Mouse (Mus musculus) CD4-positive helper T cell, adult 2 months (primary cell): ENCODE results near the gene Nme7.

Source experiments
- DNase-seq: peaks from one replicate; pipeline ENCODE4 v3.0.0-alpha.2; 2012; ENCODE audit warnings: low read depth, missing footprints, low spot score

Gene Nme7

GRCm38 (mm10) chr1:164319542-164320140, 15.7 kb downstream of the Nme7 start:
- DNase-seq, result no peak

DNA sequence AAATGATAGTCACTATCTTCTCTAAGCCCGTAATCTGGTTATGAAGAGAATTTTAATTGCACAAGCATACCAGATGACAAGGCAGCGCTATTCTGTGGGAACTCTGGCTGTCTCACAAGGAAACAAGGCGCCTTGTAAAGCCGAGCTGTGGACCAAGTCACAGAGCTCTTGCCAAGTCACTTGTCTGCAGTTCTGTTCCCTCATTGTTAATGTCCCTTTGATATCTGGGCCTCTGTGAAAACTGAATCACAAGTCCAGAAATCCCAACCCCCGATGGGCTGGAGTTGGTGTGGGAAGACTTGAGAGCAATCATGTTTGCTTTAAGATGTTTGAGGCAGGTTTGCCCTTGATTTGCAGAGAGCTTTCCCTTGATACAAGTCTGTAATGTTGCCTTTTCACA, 16.8 kb downstream of the Nme7 start:
- DNase-seq, result no peak

GRCm38 (mm10) chr1:164321408-164321807, 17.5 kb downstream of the Nme7 start:
- no peak for DNase-seq

DNA sequence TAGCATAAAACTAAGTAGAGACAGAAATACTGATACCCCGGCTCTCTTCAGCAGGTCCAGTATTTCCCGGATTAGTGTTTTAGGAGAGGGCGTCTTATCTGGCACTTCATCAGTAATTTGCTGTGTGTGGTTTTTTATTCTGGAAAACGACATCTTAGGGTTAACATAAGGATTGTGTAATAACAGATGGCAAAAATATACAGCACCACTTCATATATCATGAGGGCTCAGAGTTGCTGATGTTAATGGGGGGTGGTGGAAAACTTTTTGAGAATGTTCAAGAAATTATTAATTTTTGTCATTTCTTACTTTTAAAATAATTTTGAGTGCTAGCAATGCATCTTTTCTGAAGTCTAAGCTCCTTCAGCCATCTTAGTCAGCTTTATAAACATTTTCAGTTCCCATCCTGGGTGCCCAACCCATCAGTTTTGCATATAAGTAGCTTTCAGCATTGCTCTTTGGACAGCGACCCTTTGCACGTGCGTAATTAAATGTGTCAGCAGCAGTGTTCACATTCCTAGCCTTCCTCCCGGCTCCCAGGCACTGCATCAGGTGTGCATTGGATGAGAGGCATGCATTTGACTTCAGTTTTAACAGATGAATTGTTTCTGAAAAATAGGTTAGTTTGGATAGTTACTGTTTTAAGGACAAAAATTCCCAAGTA, 19.2 kb downstream of the Nme7 start:
- no peak for DNase-seq

- DNase-seq, result no peak
Measured at GRCm38 (mm10) chr1:164324221-164324620, 20.3 kb downstream of the Nme7 start.

- no peak for DNase-seq
Measured at GRCm38 (mm10) chr1:164324878-164325277, 21.0 kb downstream of the Nme7 start.

DNA sequence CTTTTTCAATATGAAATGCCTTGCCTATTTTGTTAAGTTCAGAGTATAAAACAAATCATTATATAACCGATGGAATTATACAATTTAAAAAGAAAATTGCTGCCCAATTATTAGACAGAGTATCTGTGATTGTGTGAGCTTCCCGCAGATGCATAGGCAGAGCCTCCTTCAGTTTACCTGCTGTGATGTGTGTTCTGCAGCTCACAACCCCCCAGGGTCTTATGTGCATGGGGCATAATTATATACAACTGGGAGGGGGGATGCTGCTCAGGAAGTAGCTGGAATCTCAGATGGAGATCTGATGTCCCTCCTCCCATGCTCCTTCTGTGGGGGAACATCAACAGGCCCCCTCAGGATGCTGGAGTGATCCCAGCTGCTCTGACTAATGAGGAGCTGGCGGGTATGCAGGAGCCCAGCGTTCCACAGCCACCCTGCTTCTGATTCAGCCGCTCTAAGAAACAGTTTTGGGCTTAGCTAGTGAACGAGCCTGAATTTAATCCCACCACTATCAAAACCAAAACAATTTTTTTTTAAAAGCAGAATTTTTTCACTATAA, 22.8 kb downstream of the Nme7 start:
- DNase-seq, result no peak

GRCm38 (mm10) chr1:164327764-164328163, 23.8 kb downstream of the Nme7 start:
- no peak for DNase-seq

GRCm38 (mm10) chr1:164332559-164332958, 28.6 kb downstream of the Nme7 start:
- no peak for DNase-seq

DNA sequence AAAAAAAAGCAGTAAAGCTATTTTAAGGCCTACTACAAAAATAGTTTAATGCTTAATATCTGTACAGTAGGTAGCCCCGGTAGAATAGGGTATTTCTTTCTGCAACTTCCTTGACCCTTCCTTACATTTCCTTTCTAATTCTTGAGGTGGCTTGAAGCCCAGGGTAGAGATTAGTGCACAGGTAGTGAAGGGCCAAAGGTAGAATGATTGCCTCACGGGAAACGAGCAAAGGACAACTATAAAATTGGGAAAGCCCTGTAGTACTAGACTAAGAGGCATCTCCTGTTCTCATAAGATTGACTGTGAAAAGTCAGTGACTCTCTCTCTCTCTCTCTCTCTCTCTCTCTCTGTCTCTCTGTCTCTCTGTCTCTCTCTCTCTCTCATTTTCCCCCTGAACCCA, 31.5 kb downstream of the Nme7 start:
- no peak for DNase-seq

GRCm38 (mm10) chr1:164335846-164336245, 31.9 kb downstream of the Nme7 start:
- no peak for DNase-seq

DNA sequence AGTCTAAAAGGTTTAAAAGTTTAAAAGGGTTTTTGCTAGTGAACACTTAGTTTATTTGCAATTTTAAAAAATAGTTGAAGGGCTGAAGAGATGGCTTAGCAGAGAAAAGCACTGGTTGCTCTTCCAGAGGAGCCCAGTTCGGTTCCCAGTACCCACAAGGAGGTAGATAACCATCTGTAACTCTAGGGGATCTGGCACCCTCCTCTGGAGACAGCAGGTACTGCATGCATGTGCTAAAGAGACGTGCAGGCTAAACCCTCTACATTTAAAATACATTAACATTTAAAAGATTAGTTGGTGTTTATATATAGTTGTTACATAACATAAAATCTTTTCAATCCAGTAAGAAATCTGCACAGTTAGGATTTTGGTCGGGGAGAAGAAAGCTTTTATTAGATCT, 38.2 kb downstream of the Nme7 start:
- DNase-seq, result peak; percentile 17

- no peak for DNase-seq
Measured at GRCm38 (mm10) chr1:164353443-164353842, 49.5 kb downstream of the Nme7 start.

DNA sequence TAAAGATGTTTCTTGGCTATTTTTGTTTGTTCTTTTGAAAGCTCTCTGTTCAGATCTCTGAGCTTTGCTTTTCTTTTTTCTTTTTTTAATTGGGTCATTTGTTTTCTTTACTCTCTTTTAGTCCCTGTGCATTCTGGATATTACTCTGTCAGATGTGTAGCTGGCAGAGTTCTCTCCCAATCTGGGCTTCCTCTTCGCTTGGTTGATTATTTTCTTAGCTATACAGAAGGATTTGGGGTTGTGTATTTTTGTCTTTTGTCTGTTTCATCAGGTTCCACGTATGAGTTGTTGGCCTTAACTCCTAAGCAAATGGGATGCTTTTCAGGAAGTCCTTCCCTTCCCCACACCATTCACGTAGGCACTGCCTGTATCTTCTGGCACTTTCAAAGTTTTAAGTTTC, 54.1 kb downstream of the Nme7 start:
- DNase-seq, result no peak

- DNase-seq, result no peak
Measured at GRCm38 (mm10) chr1:164361997-164362396, 58.1 kb downstream of the Nme7 start.

DNA sequence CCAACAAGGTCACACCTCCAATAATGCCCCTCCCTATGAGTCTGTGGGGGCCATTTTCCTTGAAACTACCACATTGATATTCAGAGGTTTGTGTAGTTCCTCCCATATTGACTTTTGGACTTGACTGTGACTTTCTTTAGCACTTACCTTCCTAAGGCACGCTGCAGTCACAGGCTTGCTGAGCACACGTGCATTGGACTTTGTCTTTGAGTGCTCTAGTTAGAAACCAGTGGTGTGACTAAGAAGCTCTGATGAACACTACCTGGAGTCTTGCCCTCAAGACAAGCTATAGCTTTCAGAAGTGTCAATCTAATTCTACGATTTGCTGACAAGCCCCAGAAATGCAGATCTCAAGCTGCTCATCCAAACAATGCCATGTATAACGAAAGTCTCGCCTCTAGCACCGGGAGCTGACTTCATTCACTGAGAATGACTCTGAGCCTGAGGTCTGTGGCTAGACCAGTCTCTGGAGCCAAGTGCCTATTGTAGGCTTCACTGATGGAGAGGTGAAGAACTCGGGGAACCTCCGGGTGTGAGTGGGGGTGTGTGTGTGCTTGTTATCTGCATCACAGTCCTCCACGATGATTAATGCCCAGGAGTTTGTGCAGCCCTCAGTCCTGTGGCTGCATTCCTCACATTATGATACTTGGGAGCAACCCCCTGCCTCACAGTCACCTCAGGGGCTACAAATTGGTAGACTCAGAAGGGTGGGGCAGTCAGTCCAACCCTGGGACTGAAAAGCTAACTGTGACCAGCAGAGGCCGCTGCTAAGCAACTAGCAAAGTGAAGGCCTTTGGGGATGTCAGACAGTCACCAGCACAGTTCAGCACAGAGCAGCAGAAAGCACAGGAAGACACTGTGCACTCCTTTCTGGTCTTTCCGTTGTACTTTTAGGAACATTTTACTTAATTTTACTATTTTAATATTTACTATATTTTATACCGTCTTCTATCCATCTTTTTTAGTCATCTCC, 62.5 kb downstream of the Nme7 start:
- DNase-seq, result peak; percentile 53

- no peak for DNase-seq
Measured at GRCm38 (mm10) chr1:164368152-164368551, 64.2 kb downstream of the Nme7 start.

- DNase-seq, result no peak
Measured at GRCm38 (mm10) chr1:164369781-164370180, 65.9 kb downstream of the Nme7 start.

GRCm38 (mm10) chr1:164373029-164373428, 69.1 kb downstream of the Nme7 start:
- no peak for DNase-seq

DNA sequence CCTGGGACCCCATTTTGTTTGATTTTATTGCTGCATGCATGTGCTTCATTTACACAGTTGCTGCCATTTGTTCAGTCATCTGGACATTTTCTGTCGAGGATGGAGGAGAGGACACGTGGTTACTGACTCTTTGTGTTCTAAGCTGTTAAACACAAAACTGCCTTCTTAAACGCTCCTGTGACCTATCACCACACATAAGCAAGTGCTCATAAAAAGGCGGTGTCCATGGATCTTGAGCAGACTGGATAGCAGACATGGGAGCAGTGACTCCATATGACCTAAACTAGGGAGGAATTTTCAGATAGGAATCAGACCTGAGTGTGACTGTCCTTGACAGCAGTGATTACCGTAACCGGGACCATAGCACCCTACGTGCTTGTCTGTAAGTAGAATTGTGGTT, 70.1 kb downstream of the Nme7 start:
- DNase-seq, result no peak

GRCm38 (mm10) chr1:164375626-164376025, 71.7 kb downstream of the Nme7 start:
- DNase-seq, result no peak
